Mouse (Mus musculus): ENCODE data around the gene Tlcd2. TPM values are rescaled to one million over a fixed set of nuclear protein-coding genes. Genes with fewer than 3 reads are reported as not detected.

Tlcd2 gene
- 7.6 and 8.9 TPM in 2 replicates for polyA plus RNA-seq (2014; fragmentation: Nextera tagmentation; extraction: Ambion mirVana)

DNA sequence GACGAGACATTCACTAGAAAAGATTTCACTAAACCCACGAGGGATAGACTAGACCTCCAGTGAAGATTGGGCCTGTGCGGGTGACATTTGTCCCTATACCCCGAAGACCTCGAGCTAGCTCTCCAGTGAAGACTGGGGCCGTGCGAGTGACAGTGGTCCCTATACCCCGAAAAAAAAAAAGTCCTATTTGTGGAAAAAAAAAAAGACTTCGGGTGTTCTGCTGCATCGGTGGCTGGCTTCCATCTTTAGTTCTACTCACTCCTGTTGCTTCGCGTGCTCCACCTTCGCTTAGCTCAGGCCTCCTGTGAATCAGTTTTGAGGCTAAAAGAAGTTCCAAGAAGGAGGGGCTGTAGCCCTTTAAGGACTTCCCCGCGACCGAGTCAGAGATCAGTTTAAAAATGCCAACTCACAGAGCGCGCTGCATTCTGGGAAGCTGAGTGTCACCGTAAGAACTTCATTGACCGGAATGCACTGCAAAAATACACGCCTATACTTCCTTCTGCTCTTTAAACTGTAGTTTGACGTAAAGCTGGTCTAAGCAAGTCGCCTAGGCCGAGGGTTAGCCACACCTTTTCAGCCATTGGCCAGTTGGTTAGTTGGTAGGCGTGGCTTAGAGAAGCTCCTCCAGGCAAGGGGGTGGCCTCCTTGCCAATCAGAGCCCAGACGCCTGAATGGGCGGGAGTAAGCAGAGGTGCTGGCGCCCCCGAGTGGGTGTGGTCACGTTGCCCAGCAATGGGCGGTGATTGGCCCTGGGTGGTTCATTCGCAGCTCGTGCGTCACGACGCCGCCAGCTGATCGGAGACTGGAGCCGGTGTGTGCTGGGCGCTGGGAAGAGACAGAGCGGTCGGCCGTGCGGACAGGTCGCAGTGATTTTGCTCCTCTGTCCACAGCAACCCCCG, at the start of gene Tlcd2:
Tlcd2 (plus strand) TSS at position 872 of the 899 bp plus-strand sequence.
- Histone ChIP-seq H3K4me1 (ENCODE audit: control insufficient read depth, insufficient read depth, low read length) (peaks cover 17% of the 10 kb centered on the region), H3K9ac (ENCODE audit: low read length) (peak within 1 kb of the TSS; percentile 63), H3K27me3 (ENCODE audit: control insufficient read depth, insufficient read depth, low read length) (no peaks in the 10 kb centered on the region), H3K4me3 (ENCODE audit: low read depth, low read length) (peak within 1 kb of the TSS; percentile 62), H3K4me2 (peak within 1 kb of the TSS; percentile 91), H3K27ac (ENCODE audit: low read depth, low read length) (peak within 1 kb of the TSS; percentile 82), H3K9me3 (ENCODE audit: control insufficient read depth, low read length) (no peaks in the 10 kb centered on the region), H3K36me3 (ENCODE audit: control insufficient read depth, insufficient read depth, low read length) (no peaks in the 10 kb centered on the region)
- ATAC-seq (ENCODE audit: low FRiP score) (peak; percentile 95), DNase-seq (ENCODE audit: low spot score, missing footprints) (peak; percentile 99)
- under 1% methylated on average over 46 of the region's 46 CpGs for WGBS

DNA sequence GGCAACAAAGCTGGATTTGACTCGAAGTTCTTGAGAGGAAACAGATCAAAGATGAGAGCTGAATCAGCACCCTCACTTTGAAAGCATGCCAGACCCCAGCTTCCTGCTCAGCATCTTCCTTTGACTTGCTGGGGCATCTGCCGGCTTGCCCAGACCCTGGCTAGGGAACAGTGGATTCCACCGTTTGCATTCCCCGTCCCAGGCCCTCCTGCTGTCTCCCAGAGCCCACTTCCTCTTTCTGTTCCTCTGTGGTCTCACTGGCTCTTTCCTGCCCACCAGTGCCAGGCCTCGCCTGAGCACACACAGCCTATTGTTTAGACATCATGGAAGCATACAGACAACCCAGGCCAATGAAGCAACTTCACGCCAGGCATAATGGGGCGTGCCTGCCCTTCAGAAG, 46.4 kb upstream of the Tlcd2 start:
- Histone ChIP-seq H3K36me3 (ENCODE audit: control insufficient read depth, insufficient read depth, low read length) (no peaks in the 10 kb centered on the region), H3K27ac (ENCODE audit: low read depth, low read length) (no peak overlapping the region), H3K9ac (ENCODE audit: low read length) (no peak overlapping the region), H3K4me1 (ENCODE audit: control insufficient read depth, insufficient read depth, low read length) (no peaks in the 10 kb centered on the region), H3K4me3 (ENCODE audit: low read depth, low read length) (no peak overlapping the region), H3K4me2 (no peak overlapping the region), H3K9me3 (ENCODE audit: control insufficient read depth, low read length) (no peaks in the 10 kb centered on the region), H3K27me3 (ENCODE audit: control insufficient read depth, insufficient read depth, low read length) (no peaks in the 10 kb centered on the region)
- DNase-seq (ENCODE audit: low spot score, missing footprints) (no peak), ATAC-seq (ENCODE audit: low FRiP score) (no peak)
- 63% methylated on average over 7 of the region's 7 CpGs for WGBS

DNA sequence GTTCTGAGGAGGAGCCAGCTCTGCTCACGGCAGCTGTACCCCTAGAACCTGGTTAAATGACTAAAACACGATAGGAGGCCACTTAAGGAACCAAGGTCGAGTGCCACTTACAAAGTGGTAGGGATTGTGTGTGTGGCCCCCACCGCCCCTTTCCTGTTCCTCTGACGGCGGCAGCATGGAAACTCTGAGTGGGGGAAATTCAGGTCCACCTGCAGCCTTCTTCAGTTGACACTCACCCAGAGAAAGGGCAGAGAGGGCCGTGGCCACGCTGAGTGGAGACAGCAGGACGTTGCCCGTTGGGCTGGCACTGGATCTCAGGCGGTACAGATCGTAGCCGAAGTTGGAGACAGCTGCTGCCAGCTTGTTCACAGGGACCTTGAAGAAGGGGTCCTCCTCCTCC, 45.5 kb upstream of the Tlcd2 start:
- H3K27me3 ChIP-seq (ENCODE audit: control insufficient read depth, insufficient read depth, low read length), result no peaks in the 10 kb centered on the region
- no peak overlapping the region for H3K27ac ChIP-seq (ENCODE audit: low read depth, low read length)
- no peaks in the 10 kb centered on the region for H3K9me3 ChIP-seq (ENCODE audit: control insufficient read depth, low read length)
- no peak overlapping the region for H3K9ac ChIP-seq (ENCODE audit: low read length)
- no peaks in the 10 kb centered on the region for H3K36me3 ChIP-seq (ENCODE audit: control insufficient read depth, insufficient read depth, low read length)
- no peak overlapping the region for H3K4me3 ChIP-seq (ENCODE audit: low read depth, low read length)
- peak; percentile 19 for DNase-seq (ENCODE audit: low spot score, missing footprints)
- H3K4me1 ChIP-seq (ENCODE audit: control insufficient read depth, insufficient read depth, low read length), result no peaks in the 10 kb centered on the region
- WGBS, result 93% methylated on average over 13 of the region's 13 CpGs
- no peak for ATAC-seq (ENCODE audit: low FRiP score)
- H3K4me2 ChIP-seq, result no peak overlapping the region

DNA sequence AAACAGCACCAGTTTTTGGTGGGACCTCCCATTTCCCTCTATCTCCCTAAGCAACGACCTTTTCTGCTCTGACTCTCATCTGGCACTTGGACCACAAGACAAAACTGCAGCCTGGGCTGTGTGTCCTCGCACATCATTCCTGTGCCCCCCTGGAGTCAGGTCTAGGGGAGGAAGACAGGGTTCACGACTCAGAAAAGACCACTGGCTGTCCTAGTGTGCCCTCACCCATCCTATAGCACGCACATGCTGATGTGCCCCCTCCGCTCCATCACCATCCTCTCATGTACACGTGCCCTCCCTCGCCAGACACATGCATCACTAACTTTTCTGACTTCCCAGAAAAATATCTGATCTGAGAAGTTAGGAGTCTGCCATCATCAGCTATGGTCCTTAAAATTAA, 41.5 kb upstream of the Tlcd2 start:
- WGBS, result 81% methylated on average over 7 of the region's 7 CpGs
- no peak overlapping the region for H3K4me3 ChIP-seq (ENCODE audit: low read depth, low read length)
- H3K4me2 ChIP-seq, result no peak overlapping the region
- no peak for ATAC-seq (ENCODE audit: low FRiP score)
- H3K9ac ChIP-seq (ENCODE audit: low read length), result no peak overlapping the region
- H3K9me3 ChIP-seq (ENCODE audit: control insufficient read depth, low read length), result no peaks in the 10 kb centered on the region
- H3K4me1 ChIP-seq (ENCODE audit: control insufficient read depth, insufficient read depth, low read length), result peaks cover 5% of the 10 kb centered on the region; the same call in 1 of the 2 replicates
- no peak overlapping the region for H3K27ac ChIP-seq (ENCODE audit: low read depth, low read length)
- no peaks in the 10 kb centered on the region for H3K27me3 ChIP-seq (ENCODE audit: control insufficient read depth, insufficient read depth, low read length)
- DNase-seq (ENCODE audit: low spot score, missing footprints), result no peak
- H3K36me3 ChIP-seq (ENCODE audit: control insufficient read depth, insufficient read depth, low read length), result no peaks in the 10 kb centered on the region

DNA sequence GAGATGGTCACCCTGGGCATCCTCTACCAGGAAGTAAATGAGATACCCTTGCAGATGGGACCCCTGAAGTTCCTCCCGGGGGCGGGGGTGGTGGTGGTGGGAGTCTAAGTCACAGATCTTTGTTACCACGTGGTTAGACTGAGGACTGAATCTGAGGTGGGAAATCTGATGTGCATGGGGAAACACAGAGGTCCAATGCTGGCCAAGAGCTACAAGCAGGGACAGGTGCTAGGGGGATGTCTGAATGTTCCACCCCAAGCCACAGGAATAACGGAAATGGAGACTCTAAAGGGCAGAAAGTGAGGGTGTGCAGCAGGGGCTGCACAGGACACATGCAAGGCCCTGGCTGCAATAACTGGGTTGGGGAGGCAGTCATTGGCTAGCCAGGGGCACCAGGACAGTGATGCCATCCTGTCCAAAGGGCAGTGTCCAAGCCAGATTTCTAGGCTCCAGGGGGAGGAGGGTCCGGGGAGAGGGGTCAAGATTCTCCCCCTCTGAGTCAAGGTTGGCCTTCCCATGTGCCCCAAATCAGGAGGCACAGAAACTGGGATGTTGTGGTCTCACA, 40.6 kb upstream of the Tlcd2 start:
- no peak for ATAC-seq (ENCODE audit: low FRiP score)
- H3K27me3 ChIP-seq (ENCODE audit: control insufficient read depth, insufficient read depth, low read length), result no peaks in the 10 kb centered on the region

DNA sequence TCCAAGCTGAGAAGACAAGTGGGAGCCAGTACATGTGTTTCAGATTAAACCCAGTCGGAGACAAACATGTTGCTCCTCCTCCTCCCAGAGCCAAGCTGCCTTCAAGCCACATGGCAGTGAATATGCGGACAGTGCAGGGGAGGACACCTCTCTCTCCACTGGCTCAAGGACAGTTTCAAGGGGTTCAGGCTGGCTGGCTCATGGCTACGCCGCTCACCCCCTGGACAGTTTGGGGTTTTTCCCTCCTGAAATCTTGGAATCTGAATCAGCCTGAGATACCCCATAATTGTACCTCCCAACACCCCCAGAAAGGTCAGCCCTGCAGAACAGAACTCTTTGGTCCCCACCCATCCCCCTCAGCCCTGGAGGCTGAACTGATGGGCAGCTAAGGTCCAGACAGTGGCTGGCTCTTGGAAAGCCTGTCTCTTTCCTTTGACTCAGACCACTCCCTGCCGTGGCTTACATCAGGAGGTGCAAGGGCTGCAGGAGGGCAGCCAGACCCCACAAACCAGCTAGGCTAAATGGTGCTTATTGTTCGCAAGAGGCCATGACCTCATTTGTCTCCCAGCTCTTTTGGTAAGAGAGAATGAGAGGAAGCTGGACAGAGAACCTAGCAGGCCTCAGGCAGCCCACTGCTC, 40.0 kb upstream of the Tlcd2 start:
- ATAC-seq (ENCODE audit: low FRiP score), result no peak
- Histone ChIP-seq H3K27me3 (ENCODE audit: control insufficient read depth, insufficient read depth, low read length) (no peaks in the 10 kb centered on the region), H3K27ac (ENCODE audit: low read depth, low read length) (no peak overlapping the region), H3K4me1 (ENCODE audit: control insufficient read depth, insufficient read depth, low read length) (peaks cover 5% of the 10 kb centered on the region; the same call in 1 of the 2 replicates), H3K9ac (ENCODE audit: low read length) (0 out of 2 replicates have a peak overlapping the region, but pooled peaks have one; percentile 12), H3K4me3 (ENCODE audit: low read depth, low read length) (no peak overlapping the region), H3K36me3 (ENCODE audit: control insufficient read depth, insufficient read depth, low read length) (no peaks in the 10 kb centered on the region), H3K9me3 (ENCODE audit: control insufficient read depth, low read length) (no peaks in the 10 kb centered on the region), H3K4me2 (no peak overlapping the region)
- peak; percentile 87 for DNase-seq (ENCODE audit: low spot score, missing footprints)
- 45% methylated on average over 6 of the region's 6 CpGs for WGBS

More for the DNA sequence above, 40.6 kb upstream of the Tlcd2 start:
- peaks cover 5% of the 10 kb centered on the region; the same call in 1 of the 2 replicates for H3K4me1 ChIP-seq (ENCODE audit: control insufficient read depth, insufficient read depth, low read length)
- 77% methylated on average over 5 of the region's 5 CpGs for WGBS
- no peak overlapping the region for H3K4me3 ChIP-seq (ENCODE audit: low read depth, low read length)
- no peak overlapping the region for H3K4me2 ChIP-seq
- no peak overlapping the region for H3K27ac ChIP-seq (ENCODE audit: low read depth, low read length)
- no peaks in the 10 kb centered on the region for H3K36me3 ChIP-seq (ENCODE audit: control insufficient read depth, insufficient read depth, low read length)
- no peak overlapping the region for H3K9ac ChIP-seq (ENCODE audit: low read length)
- H3K9me3 ChIP-seq (ENCODE audit: control insufficient read depth, low read length), result no peaks in the 10 kb centered on the region
- peak; percentile 33 for DNase-seq (ENCODE audit: low spot score, missing footprints)

DNA sequence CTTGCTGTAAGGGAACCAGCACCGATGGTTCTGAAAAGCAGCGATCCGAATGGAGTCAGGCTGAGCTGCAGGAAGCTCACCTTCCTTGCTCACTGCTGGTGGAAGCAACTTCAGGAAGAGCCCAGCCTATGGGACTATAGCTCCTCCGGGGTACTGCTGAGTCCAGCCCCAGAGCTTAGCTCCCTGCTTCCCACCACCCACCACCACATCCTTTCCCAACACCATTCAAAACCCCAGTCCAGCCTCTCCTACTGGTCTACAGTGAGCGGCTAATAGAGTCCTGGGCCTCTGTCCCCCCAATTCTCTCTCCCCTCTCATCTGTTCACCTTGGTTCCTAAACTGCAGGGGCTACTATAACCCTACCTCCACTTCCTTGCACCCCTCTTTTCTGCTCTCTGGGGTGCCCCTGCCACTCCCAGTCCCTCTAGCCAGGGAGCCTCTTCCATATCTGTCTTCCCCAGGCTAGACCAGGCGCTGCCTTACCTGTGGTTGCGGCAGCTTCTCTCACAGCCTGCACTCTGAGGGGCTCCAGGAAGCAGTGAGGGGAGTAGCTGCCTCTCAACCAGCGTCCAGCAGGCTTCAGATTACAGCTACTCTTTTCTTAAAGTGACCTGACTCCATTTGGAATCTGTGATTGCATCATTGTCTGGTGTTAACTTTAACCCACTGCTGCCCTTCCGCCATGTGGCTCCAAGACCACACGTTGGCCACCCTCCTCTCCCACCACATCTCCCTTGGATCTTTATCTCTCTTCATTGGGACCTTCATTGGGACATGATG, 39.3 kb upstream of the Tlcd2 start, which contains the start of gene Serpinf1:
Serpinf1 (minus strand) TSS at position 689 of the 780 bp plus-strand sequence.
- H3K4me2 ChIP-seq, result no peak within 1 kb of the TSS

DNA sequence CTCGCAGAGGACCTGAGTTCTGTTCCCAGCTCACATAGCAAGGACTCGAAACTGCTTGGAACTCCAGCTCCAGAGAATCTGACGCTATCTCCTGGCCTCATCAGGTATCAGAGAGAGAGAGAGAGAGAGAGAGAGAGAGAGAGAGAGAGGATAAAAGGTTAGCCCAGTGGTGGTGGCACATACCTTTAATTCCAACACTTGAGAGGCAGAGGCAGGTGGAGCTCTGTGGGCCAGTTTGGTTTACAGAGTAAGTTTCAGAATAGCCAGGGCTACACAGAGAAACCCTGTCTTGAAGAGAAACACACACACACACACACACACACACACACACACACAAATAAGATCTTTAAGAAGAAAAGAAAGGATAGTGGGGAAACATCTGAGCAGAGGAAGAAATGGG, 38.4 kb upstream of the Tlcd2 start:
- Histone ChIP-seq H3K9me3 (ENCODE audit: control insufficient read depth, low read length) (no peaks in the 10 kb centered on the region), H3K27ac (ENCODE audit: low read depth, low read length) (no peak overlapping the region), H3K27me3 (ENCODE audit: control insufficient read depth, insufficient read depth, low read length) (no peaks in the 10 kb centered on the region), H3K36me3 (ENCODE audit: control insufficient read depth, insufficient read depth, low read length) (no peaks in the 10 kb centered on the region), H3K4me3 (ENCODE audit: low read depth, low read length) (no peak overlapping the region), H3K9ac (ENCODE audit: low read length) (no peak overlapping the region), H3K4me1 (ENCODE audit: control insufficient read depth, insufficient read depth, low read length) (peaks cover 5% of the 10 kb centered on the region; the same call in 1 of the 2 replicates), H3K4me2 (no peak overlapping the region)
- ATAC-seq (ENCODE audit: low FRiP score) (no peak), DNase-seq (ENCODE audit: low spot score, missing footprints) (peak; percentile 28)
- 84% methylated on average over 3 of the region's 3 CpGs for WGBS

More for the DNA sequence above, 39.3 kb upstream of the Tlcd2 start, which contains the start of gene Serpinf1:
- ATAC-seq (ENCODE audit: low FRiP score), result no peak
- Histone ChIP-seq H3K9me3 (ENCODE audit: control insufficient read depth, low read length) (no peaks in the 10 kb centered on the region), H3K27ac (ENCODE audit: low read depth, low read length) (no peak within 1 kb of the TSS), H3K4me1 (ENCODE audit: control insufficient read depth, insufficient read depth, low read length) (peaks cover 5% of the 10 kb centered on the region; the same call in 1 of the 2 replicates), H3K36me3 (ENCODE audit: control insufficient read depth, insufficient read depth, low read length) (no peaks in the 10 kb centered on the region), H3K4me3 (ENCODE audit: low read depth, low read length) (no peak within 1 kb of the TSS), H3K27me3 (ENCODE audit: control insufficient read depth, insufficient read depth, low read length) (no peaks in the 10 kb centered on the region), H3K9ac (ENCODE audit: low read length) (0 out of 2 replicates have a peak within 1 kb of the TSS, but pooled peaks have one; percentile 12)
- WGBS, result 63% methylated on average over 10 of the region's 10 CpGs
- peak; percentile 82 for DNase-seq (ENCODE audit: low spot score, missing footprints)
